Mouse (Mus musculus) embryonic fibroblast, embryonic 13.5 days (primary cell): Measurements from ENCODE around the gene Lrrd1.

Experiments used
- CTCF ChIP-seq: IDR thresholded peaks from 2 replicates; pipeline ENCODE4 v1.5.1; 2011; ENCODE audit warnings: mild to moderate bottlenecking, control low read depth, low read length, moderate library complexity, borderline replicate concordance; ENCODE audit not compliant: insufficient read depth
- POLR2A ChIP-seq: IDR thresholded peaks from 2 replicates; pipeline ENCODE4 v1.6.1; 2011; ENCODE audit warnings: low read depth, mild to moderate bottlenecking, control low read depth, low read length, moderate library complexity

- TF ChIP-seq CTCF (no peak), POLR2A (peak; percentile 61)
These were observed 42.3 kb upstream of the Lrrd1 start, which contains the start of the genes Ankib1 and Krit1 for GRCm38 (mm10) chr5:3802433-3803291.
